Mouse (Mus musculus): Measurements from ENCODE around the gene Itfg2. TPM values are rescaled to one million over a fixed set of nuclear protein-coding genes. Genes with fewer than 3 reads are reported as not detected.

Gene Itfg2
- polyA plus RNA-seq, 1 experiment from 2014 or later, result 21.8 TPM

DNA sequence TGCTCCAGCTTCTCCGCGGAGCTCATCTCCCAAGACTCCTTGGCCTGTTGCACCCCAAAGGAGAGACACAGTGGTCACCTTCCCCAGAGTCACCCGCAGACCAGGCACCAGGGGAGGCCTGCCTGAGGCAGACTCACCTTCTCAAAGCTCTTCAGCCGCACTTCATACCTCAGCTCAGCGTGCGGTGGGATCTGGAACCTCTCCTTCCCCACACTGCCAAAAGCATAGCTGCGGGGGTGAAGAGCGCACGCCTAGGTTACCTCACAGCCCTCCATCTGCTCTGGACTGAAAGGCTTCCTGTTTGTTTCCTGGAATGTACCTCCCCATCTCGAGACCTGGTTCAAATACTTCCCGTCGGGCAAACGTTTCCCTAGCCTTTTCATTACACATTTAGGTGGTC is 8.8 kb upstream of the Itfg2 start:
- no peak for ATAC-seq (replicated peaks; ENCODE audit: insufficient number of reproducible peaks, insufficient read depth, low FRiP score, low read depth)
- Histone ChIP-seq H3K4me1 (replicated peaks) (peaks cover 51% of the 10 kb centered on the region), H3K9me3 (replicated peaks) (no peaks in the 10 kb centered on the region), H3K9ac (no peak overlapping the region), H3K4me3 (no peak overlapping the region), H3K36me3 (peaks cover 63% of the 10 kb centered on the region), H3K27ac (no peak overlapping the region), H3K27me3 (no peaks in the 10 kb centered on the region), H3K4me2 (no peak overlapping the region)
- WGBS, result 91% methylated on average over 13 of the region's 13 CpGs

DNA sequence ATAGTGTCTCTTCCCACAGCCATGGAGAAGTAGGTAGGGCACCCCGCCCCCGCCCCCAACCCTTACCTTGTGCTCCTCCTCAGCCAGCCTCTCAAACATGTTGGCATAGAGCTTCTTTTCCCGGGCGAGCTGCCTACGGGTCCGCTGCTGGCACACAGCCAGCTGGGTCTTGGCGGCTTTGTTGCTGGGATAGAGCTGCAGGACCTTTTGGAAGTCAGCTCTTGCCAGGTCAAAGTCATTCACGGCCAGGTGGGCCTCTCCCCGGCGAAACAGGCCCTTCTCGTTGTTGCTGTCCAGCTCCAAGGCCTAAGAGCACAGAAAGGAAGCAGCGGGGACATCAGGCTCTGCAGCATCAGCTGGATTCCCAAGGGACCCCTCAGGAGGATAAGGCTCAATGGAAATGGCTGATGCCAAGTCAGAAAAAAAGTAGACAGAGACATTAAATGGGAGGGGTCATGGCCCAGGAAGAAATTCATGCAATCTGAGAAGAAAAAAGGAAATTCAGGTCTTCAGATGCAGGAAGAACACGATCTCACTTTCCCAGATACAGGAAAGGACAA is 7.7 kb upstream of the Itfg2 start:
- peaks cover 51% of the 10 kb centered on the region for H3K4me1 ChIP-seq (replicated peaks)
- no peak for ATAC-seq (replicated peaks; ENCODE audit: insufficient number of reproducible peaks, insufficient read depth, low FRiP score, low read depth)
- WGBS, result 54% methylated on average over 13 of the region's 13 CpGs
- no peak overlapping the region for H3K9ac ChIP-seq
- no peak overlapping the region for H3K4me3 ChIP-seq
- no peak overlapping the region for H3K27ac ChIP-seq
- H3K4me2 ChIP-seq, result no peak overlapping the region
- no peaks in the 10 kb centered on the region for H3K27me3 ChIP-seq
- H3K36me3 ChIP-seq, result peaks cover 70% of the 10 kb centered on the region
- no peaks in the 10 kb centered on the region for H3K9me3 ChIP-seq (replicated peaks)

DNA sequence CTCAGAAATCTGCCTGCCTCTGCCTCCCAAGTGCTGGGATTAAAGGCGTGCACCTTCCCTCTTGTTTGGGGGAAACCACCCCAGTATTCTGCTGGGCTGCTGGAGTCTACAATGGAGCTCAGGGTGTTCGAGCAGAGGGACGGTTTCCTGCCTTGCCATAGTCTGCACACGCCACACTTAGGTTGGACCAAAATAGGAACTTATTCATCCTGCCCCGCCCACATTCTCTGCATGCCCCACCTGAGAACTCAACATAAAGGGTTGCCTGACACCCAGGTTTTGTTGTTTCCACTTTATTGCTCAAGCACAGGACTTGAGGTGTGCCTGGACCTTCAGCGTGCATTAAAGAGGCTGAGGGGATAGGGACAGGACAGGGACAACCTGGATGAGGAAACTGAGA is 5.1 kb upstream of the Itfg2 start:
- Histone ChIP-seq H3K27me3 (no peaks in the 10 kb centered on the region), H3K4me3 (no peak overlapping the region), H3K9ac (no peak overlapping the region), H3K9me3 (replicated peaks) (no peaks in the 10 kb centered on the region), H3K36me3 (peaks cover 64% of the 10 kb centered on the region), H3K4me2 (no peak overlapping the region), H3K4me1 (replicated peaks) (peaks cover 29% of the 10 kb centered on the region), H3K27ac (no peak overlapping the region)
- no peak for ATAC-seq (replicated peaks; ENCODE audit: insufficient number of reproducible peaks, insufficient read depth, low FRiP score, low read depth)
- WGBS, result 76% methylated on average over 6 of the region's 6 CpGs

DNA sequence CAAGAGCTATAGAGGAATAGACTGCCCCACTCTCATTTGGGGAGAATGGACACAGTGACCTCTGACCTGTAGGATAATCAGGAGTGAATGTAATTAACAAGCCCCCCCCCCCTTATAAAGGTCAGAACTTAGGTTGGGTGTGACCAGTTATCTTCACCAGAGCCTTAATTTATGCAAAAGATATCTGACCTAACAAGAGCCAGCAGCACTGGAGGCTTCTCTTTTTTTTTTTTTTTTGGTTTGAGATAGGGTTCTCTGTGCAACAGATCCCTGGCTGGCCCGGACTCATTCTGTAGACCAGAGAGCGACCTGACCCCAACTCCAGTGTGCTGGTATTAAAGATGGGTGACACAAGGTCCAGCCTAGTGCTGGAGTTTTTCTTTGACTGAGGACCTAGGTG is 4.6 kb upstream of the Itfg2 start:
- H3K27ac ChIP-seq, result no peak overlapping the region
- no peaks in the 10 kb centered on the region for H3K27me3 ChIP-seq
- ATAC-seq (replicated peaks; ENCODE audit: insufficient number of reproducible peaks, insufficient read depth, low FRiP score, low read depth), result no peak
- H3K36me3 ChIP-seq, result peaks cover 59% of the 10 kb centered on the region
- peaks cover 24% of the 10 kb centered on the region for H3K4me1 ChIP-seq (replicated peaks)
- H3K4me2 ChIP-seq, result no peak overlapping the region
- no peaks in the 10 kb centered on the region for H3K9me3 ChIP-seq (replicated peaks)
- no peak overlapping the region for H3K4me3 ChIP-seq
- WGBS, result 96% methylated on average over 2 of the region's 2 CpGs
- H3K9ac ChIP-seq, result no peak overlapping the region

DNA sequence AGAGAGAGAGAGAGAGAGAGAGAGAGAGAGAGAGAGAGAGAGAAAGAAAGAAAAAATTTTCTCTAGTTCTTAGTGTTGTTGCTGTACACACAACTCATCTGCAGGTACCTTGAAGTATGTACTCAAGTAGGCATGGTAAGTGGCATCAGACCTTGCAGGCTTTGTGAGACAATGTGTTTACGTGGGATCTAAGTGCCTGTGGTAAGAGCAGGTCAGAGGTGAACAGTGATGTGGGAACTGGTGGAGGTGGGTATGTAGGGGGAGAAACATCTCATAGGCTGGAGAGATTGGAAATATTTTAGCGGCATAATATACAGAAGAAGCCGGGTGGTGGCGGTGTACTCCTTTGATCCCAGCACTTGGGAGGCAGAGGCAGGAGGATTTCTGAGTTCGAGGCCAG is 2.8 kb upstream of the Itfg2 start:
- WGBS, result 86% methylated on average over 5 of the region's 5 CpGs
- Histone ChIP-seq H3K4me1 (replicated peaks) (peaks cover 17% of the 10 kb centered on the region), H3K9me3 (replicated peaks) (no peaks in the 10 kb centered on the region), H3K4me2 (no peak overlapping the region), H3K27ac (no peak overlapping the region), H3K9ac (no peak overlapping the region), H3K27me3 (no peaks in the 10 kb centered on the region), H3K36me3 (peaks cover 41% of the 10 kb centered on the region), H3K4me3 (no peak overlapping the region)
- no peak for ATAC-seq (replicated peaks; ENCODE audit: insufficient number of reproducible peaks, insufficient read depth, low FRiP score, low read depth)

DNA sequence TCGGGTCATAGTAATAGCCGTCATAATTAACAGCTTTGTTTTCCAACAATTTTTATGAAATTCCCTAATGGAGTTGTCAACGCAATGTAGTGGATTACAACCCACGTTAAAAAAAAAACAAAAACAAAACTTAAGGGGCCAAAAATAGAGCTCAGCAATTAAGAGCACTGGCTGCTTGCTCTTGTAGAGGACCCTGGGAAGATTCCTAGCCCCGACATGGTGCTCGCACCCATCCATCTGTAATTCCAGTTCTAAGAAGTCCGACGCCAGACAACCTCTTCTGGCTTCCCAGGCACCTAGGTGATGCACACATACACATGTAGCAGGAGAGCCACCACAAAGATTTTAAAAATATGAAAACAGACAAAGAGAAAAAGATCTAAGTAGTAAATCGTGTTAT is 315 bp upstream of the Itfg2 start:
- peaks cover 18% of the 10 kb centered on the region for H3K36me3 ChIP-seq
- 23% methylated on average over 9 of the region's 9 CpGs for WGBS
- H3K4me1 ChIP-seq (replicated peaks), result peaks cover 10% of the 10 kb centered on the region
- peak overlapping the region; percentile 75 for H3K4me2 ChIP-seq
- no peak for ATAC-seq (replicated peaks; ENCODE audit: insufficient number of reproducible peaks, insufficient read depth, low FRiP score, low read depth)
- H3K27me3 ChIP-seq, result no peaks in the 10 kb centered on the region
- H3K27ac ChIP-seq, result peak overlapping the region; percentile 94
- H3K4me3 ChIP-seq, result peak overlapping the region; percentile 69
- no peaks in the 10 kb centered on the region for H3K9me3 ChIP-seq (replicated peaks)
- peak overlapping the region; percentile 73; the same call in 1 of the 2 replicates for H3K9ac ChIP-seq

DNA sequence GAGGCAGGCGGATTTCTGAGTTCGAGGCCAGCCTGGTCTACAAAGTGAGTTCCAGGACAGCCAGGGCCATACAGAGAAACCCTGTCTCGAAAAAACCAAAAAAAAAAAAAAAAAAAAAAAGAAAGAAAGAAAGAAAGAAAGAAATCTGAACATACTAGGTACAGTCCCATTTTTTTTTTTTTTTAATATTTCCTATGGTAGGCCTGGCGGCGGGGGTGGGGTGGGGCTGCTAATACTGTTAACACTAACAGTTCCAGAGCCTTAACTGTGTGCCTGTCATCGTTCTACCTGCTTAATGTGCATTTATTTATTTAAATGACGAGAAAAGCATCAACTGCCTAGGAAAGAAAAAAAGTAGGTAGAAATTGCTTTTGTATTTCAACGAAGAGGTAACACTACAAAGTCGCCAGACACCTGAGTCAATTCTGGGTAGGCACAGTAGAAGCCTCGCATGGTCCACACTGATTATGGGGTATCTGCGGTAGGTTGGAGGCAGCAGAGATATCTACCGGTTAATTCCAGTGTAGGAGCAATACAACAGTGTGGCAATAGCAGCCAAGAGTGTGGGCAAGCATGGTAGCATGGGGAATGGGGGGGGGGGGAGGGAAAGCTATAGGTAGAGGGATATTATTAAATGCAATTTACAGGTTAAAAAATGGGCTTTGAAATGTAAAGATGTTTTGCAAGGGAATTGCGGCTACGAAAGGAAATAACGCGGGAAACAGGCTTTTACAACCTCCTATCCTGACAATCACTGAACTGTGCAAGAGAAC is 1.0 kb downstream of the Itfg2 start:
- H3K27ac ChIP-seq, result peak overlapping the region; percentile 94
- H3K4me3 ChIP-seq, result peak overlapping the region; percentile 69

DNA sequence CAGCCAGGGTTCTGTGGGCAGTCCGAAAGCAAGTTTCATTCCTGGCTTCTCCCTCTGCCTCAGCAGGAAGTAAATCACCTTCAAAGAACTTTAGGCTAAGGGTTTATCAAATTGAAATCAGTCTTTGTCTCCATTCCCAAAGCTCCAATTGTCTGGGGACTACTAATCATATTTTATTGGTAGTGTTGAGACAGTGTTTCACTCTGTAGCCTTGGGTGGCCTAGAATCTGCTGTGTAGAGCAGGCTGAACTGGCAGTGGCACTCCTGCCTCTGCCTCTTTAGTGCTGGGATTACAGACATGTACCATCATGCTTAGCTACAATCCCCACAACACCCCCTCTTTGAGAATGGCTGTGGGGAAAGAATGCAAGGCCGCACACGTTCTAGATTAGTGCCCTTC is 3.3 kb downstream of the Itfg2 start:
- 0 out of 2 replicates have a peak overlapping the region, but pooled peaks have one; percentile 2 for H3K27ac ChIP-seq
- ATAC-seq (replicated peaks; ENCODE audit: insufficient number of reproducible peaks, insufficient read depth, low FRiP score, low read depth), result no peak

More for the DNA sequence above, 1.0 kb downstream of the Itfg2 start:
- H3K27me3 ChIP-seq, result no peaks in the 10 kb centered on the region
- H3K4me2 ChIP-seq, result peak overlapping the region; percentile 75
- peak overlapping the region; percentile 65 for H3K9ac ChIP-seq
- peaks cover 7% of the 10 kb centered on the region for H3K4me1 ChIP-seq (replicated peaks)
- WGBS, result 43% methylated on average over 15 of the region's 16 CpGs
- H3K36me3 ChIP-seq, result peaks cover 6% of the 10 kb centered on the region; the same call in 1 of the 2 replicates
- ATAC-seq (replicated peaks; ENCODE audit: insufficient number of reproducible peaks, insufficient read depth, low FRiP score, low read depth), result 0 out of 2 replicates have a peak, but pooled peaks have one; percentile 1
- no peaks in the 10 kb centered on the region for H3K9me3 ChIP-seq (replicated peaks)

DNA sequence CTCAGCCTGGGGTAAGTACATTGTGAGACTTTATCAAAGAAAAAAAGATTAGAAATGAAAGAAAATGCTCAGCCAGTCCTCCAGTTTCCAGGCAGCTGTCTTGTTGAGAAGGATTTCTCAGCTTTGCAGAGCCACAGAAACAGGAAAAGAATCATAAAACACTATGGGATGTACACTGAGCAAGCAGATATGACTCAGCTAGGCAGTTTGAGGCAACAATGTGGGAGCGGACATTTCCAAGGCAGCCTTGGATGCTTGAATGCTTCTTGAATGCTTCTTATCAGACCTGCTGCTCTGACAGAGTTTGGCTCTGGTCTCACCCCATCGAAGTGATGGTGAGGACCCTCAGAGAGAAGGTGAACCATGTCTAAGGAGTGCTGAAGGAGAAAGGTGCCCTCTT is 3.7 kb downstream of the Itfg2 start:
- H3K27me3 ChIP-seq, result no peaks in the 10 kb centered on the region
- peak overlapping the region; percentile 2; the same call in 1 of the 2 replicates for H3K27ac ChIP-seq
- no peaks in the 10 kb centered on the region for H3K36me3 ChIP-seq
- H3K4me2 ChIP-seq, result no peak overlapping the region
- H3K4me1 ChIP-seq (replicated peaks), result peaks cover 7% of the 10 kb centered on the region
- H3K9ac ChIP-seq, result no peak overlapping the region
- no peak overlapping the region for H3K4me3 ChIP-seq
- no peaks in the 10 kb centered on the region for H3K9me3 ChIP-seq (replicated peaks)
- 44% methylated on average over 2 of the region's 2 CpGs for WGBS
- ATAC-seq (replicated peaks; ENCODE audit: insufficient number of reproducible peaks, insufficient read depth, low FRiP score, low read depth), result no peak

More for the DNA sequence above, 3.3 kb downstream of the Itfg2 start:
- no peaks in the 10 kb centered on the region for H3K27me3 ChIP-seq
- H3K36me3 ChIP-seq, result no peaks in the 10 kb centered on the region
- WGBS, result 84% methylated on average over 3 of the region's 3 CpGs
- no peak overlapping the region for H3K4me3 ChIP-seq
- no peak overlapping the region for H3K4me2 ChIP-seq
- peaks cover 7% of the 10 kb centered on the region for H3K4me1 ChIP-seq (replicated peaks)
- no peak overlapping the region for H3K9ac ChIP-seq
- H3K9me3 ChIP-seq (replicated peaks), result no peaks in the 10 kb centered on the region

DNA sequence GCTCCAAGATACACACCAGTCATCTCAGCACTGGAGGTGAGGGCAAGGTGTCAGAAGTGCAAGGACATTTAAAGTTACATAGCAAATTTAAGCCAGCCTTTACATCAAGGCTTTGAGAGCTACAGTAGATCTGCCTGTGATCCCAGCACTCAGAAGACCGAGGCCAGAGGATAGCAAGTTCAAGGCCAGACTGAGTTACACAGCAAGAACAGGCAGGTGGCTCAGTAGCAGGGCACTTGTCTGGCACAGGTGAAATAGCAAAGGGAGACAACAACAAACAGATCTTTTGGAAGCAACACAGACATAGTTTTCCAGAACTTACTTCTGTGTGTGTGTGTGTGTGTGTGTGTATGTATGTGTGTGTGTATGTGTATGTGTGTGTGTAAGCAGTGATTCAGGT is 6.7 kb downstream of the Itfg2 start:
- H3K4me2 ChIP-seq, result no peak overlapping the region
- ATAC-seq (replicated peaks; ENCODE audit: insufficient number of reproducible peaks, insufficient read depth, low FRiP score, low read depth), result no peak
- H3K4me3 ChIP-seq, result no peak overlapping the region
- H3K36me3 ChIP-seq, result peaks cover 3% of the 10 kb centered on the region; the same call in 1 of the 2 replicates
- WGBS, result 89% methylated on average over 1 of the region's 1 CpGs
- no peaks in the 10 kb centered on the region for H3K27me3 ChIP-seq
- no peaks in the 10 kb centered on the region for H3K4me1 ChIP-seq (replicated peaks)
- H3K9me3 ChIP-seq (replicated peaks), result no peaks in the 10 kb centered on the region
- H3K27ac ChIP-seq, result no peak overlapping the region
- no peak overlapping the region for H3K9ac ChIP-seq

DNA sequence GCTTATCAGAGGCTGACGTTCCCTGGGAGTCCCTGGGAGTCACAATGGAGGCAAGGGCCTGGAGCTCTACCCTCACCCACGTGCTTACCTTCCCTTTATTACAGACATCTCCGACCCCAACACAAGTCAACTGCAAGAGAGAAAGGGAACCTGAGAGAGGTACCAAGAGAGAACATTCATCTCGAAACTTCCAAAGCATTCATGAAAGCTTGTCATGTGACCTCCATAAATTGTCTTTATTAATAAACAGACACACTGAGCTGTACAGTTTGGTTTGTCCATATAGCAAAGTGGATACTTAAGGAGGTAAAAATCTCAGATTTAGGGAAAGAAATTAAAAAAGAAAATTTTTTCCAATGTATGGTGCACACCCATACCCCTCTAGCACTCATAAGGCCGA is 8.6 kb downstream of the Itfg2 start:
- ATAC-seq (replicated peaks; ENCODE audit: insufficient number of reproducible peaks, insufficient read depth, low FRiP score, low read depth), result no peak
- Histone ChIP-seq H3K4me3 (no peak overlapping the region), H3K4me1 (replicated peaks) (no peaks in the 10 kb centered on the region), H3K9ac (no peak overlapping the region), H3K36me3 (peaks cover 18% of the 10 kb centered on the region), H3K9me3 (replicated peaks) (no peaks in the 10 kb centered on the region), H3K27ac (no peak overlapping the region), H3K4me2 (no peak overlapping the region), H3K27me3 (no peaks in the 10 kb centered on the region)
- WGBS, result 83% methylated on average over 5 of the region's 5 CpGs

DNA sequence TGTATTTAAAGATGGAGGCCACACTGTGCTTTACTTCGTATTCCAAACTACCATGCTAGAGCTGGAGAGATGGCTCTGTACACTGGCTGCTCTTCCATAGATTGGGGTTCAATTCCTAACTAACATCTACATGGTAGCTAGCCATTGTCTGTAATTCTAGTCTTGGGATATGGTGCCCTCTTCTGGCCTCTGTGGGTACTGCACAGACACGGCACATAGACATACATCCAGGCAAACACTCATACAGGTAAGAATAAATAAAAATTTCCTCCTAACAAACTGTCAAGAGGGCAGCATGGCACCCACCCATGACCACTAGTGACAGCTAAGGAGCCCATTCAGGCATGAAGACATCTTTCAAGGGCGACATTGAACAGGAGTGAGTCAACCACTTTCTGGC is 13.6 kb downstream of the Itfg2 start:
- Histone ChIP-seq H3K4me1 (replicated peaks) (no peaks in the 10 kb centered on the region), H3K4me2 (no peak overlapping the region), H3K4me3 (no peak overlapping the region), H3K27me3 (no peaks in the 10 kb centered on the region), H3K9me3 (replicated peaks) (no peaks in the 10 kb centered on the region), H3K36me3 (peaks cover 51% of the 10 kb centered on the region), H3K9ac (no peak overlapping the region), H3K27ac (no peak overlapping the region)
- no peak for ATAC-seq (replicated peaks; ENCODE audit: insufficient number of reproducible peaks, insufficient read depth, low FRiP score, low read depth)
- WGBS, result 22% methylated on average over 3 of the region's 3 CpGs
